Comparison of ENCODE assay signal across 7 mouse cellular contexts in the genomic region with DNA sequence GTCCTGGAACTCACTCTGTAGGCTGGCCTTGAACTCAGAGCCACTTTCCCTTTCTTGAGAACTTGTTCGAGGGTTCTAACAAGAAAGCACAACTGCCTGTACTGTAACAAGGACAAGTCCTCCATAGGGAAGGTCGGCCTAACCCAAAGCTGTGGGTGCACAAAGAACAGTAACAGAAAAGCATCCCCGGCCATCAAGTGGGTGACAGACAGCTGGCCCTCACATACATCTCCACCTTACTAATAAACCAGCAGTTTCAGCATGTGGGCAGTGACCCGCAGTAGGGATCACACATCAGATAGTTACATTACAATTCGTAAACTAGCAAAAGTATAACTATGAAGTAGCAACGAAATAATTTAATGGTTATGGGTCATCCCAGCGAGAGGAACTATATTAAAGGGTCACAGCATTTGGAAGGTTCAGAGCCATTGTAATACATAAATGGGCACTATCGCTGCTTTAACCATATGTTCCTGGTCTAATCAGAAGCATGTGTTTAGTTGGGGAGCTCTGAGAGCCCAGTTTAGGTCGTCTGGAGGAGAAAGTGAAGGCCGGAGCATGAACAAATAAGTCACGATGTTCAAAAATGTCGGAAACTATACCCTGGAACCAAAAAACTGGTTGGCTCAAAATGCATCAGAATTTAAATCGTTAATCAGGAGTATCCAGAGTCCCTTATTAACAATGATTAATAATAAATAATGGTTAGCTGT. TPM values are rescaled to one million over a fixed set of nuclear protein-coding genes. Genes with fewer than 3 reads are reported as not detected.
DNase-seq lines count a peak whose midpoint lies in the region; ATAC-seq lines count a peak whose summit lies in the region.

No protein-coding gene starts in this region.

- H3K36me3 ChIP-seq in megakaryocyte, embryonic 14.5 days (replicated peaks; ENCODE audit: low read length): peaks cover 28% of the 10 kb centered on the region
- peaks cover 22% of the 10 kb centered on the region for H3K36me3 ChIP-seq in embryonic facial prominence, embryonic 15.5 days
- H3K36me3 ChIP-seq in intestine, embryonic 15.5 days: peaks cover 14% of the 10 kb centered on the region; the same call in 1 of the 2 replicates
- H3K36me3 ChIP-seq in neural tube, embryonic 14.5 days (ENCODE audit: control insufficient read depth, insufficient read depth, low read length): peaks cover 15% of the 10 kb centered on the region

- H3K27ac ChIP-seq in embryonic facial prominence, embryonic 15.5 days (replicated peaks): peak overlapping the region; percentile 85
- no peak overlapping the region for H3K27ac ChIP-seq in intestine, embryonic 15.5 days
- H3K27ac ChIP-seq in neural tube, embryonic 14.5 days (ENCODE audit: low read depth, low read length): peak overlapping the region; percentile 72

- no peak for DNase-seq in right cerebral cortex, postnatal 10 days (ENCODE audit: low spot score in 2 of 2)

- no peak for ATAC-seq in megakaryocyte, adult 5-6 weeks (ENCODE audit: poor library complexity, severe bottlenecking)
- ATAC-seq in embryonic facial prominence, embryonic 15.5 days (ENCODE audit: insufficient number of reproducible peaks, low FRiP score, low TSS enrichment, low read depth): no peak
- ATAC-seq in intestine, embryonic 15.5 days: peak; percentile 32
- ATAC-seq in neural tube, embryonic 14.5 days (ENCODE audit: low read depth): peak; percentile 13
- ATAC-seq in megakaryocyte progenitor cell, adult 5-6 weeks (replicated peaks; ENCODE audit: poor library complexity): no peak

- H3K4me1 ChIP-seq in megakaryocyte, embryonic 14.5 days: peaks cover 26% of the 10 kb centered on the region
- H3K4me1 ChIP-seq in embryonic facial prominence, embryonic 15.5 days: peaks cover 13% of the 10 kb centered on the region
- H3K4me1 ChIP-seq in intestine, embryonic 15.5 days (replicated peaks): no peaks in the 10 kb centered on the region; the same call in 1 of the 2 replicates
- peaks cover 7% of the 10 kb centered on the region for H3K4me1 ChIP-seq in neural tube, embryonic 14.5 days (ENCODE audit: control insufficient read depth, insufficient read depth, low read length)

- peak overlapping the region; percentile 97 for H3K4me3 ChIP-seq in megakaryocyte, embryonic 14.5 days (replicated peaks)
- H3K4me3 ChIP-seq in embryonic facial prominence, embryonic 15.5 days (replicated peaks): peak overlapping the region; percentile 81
- H3K4me3 ChIP-seq in intestine, embryonic 15.5 days (replicated peaks): peak overlapping the region; percentile 64
- H3K4me3 ChIP-seq in neural tube, embryonic 14.5 days (ENCODE audit: low read depth, low read length): peak overlapping the region; percentile 69

- H3K27me3 ChIP-seq in megakaryocyte, embryonic 14.5 days (replicated peaks): peaks cover 2% of the 10 kb centered on the region
- H3K27me3 ChIP-seq in embryonic facial prominence, embryonic 15.5 days: no peaks in the 10 kb centered on the region
- no peaks in the 10 kb centered on the region for H3K27me3 ChIP-seq in intestine, embryonic 15.5 days (replicated peaks)
- H3K27me3 ChIP-seq in neural tube, embryonic 14.5 days (ENCODE audit: control insufficient read depth, insufficient read depth, low read length): no peaks in the 10 kb centered on the region

- H3K9ac ChIP-seq in embryonic facial prominence, embryonic 15.5 days: peak overlapping the region; percentile 77
- peak overlapping the region; percentile 78 for H3K9ac ChIP-seq in intestine, embryonic 15.5 days
- peak overlapping the region; percentile 97; the same call in 1 of the 2 replicates for H3K9ac ChIP-seq in neural tube, embryonic 14.5 days (replicated peaks; ENCODE audit: low read depth, low read length)

- H3K4me2 ChIP-seq in embryonic facial prominence, embryonic 15.5 days (replicated peaks): peak overlapping the region; percentile 57
- peak overlapping the region; percentile 51 for H3K4me2 ChIP-seq in intestine, embryonic 15.5 days (replicated peaks)
- H3K4me2 ChIP-seq in neural tube, embryonic 14.5 days (ENCODE audit: low read depth, low read length): peak overlapping the region; percentile 85

- no peaks in the 10 kb centered on the region for H3K9me3 ChIP-seq in megakaryocyte, embryonic 14.5 days
- no peaks in the 10 kb centered on the region for H3K9me3 ChIP-seq in embryonic facial prominence, embryonic 15.5 days (replicated peaks)
- no peaks in the 10 kb centered on the region for H3K9me3 ChIP-seq in intestine, embryonic 15.5 days
- no peaks in the 10 kb centered on the region for H3K9me3 ChIP-seq in neural tube, embryonic 14.5 days (ENCODE audit: control insufficient read depth, low read length)

- 31% methylated on average over 13 of the region's 13 CpGs for WGBS in embryonic facial prominence, embryonic 15.5 days
- 35% methylated on average over 13 of the region's 13 CpGs for WGBS in intestine, embryonic 15.5 days
- WGBS in neural tube, embryonic 14.5 days: 37% methylated on average over 13 of the region's 13 CpGs

RNA-seq across cellular contexts. Expression of a gene that starts 0.6 kb away (rescaled TPM):
- polyA plus RNA-seq in megakaryocyte, embryonic 14.5 days (2012; ENCODE audit: insufficient read depth, low replicate concordance): 0.48 TPM in 1 of 2 replicates, not detected in the other
- total RNA-seq in megakaryocyte, adult 5-6 weeks (2015): 33.9 and 45.8 TPM in 2 replicates
- total RNA-seq in megakaryocyte, adult 5-6 weeks (2017): 27.9 and 34.2 TPM in 2 replicates
- 32.1 and 37.1 TPM in 2 replicates for polyA plus RNA-seq in embryonic facial prominence, embryonic 15.5 days (2015; fragmentation: Nextera tagmentation; extraction: Ambion mirVana)
- 21.5 and 21.8 TPM in 2 replicates for polyA plus RNA-seq in intestine, embryonic 15.5 days (2015; fragmentation: Nextera tagmentation; extraction: Ambion mirVana)
- polyA plus RNA-seq in neural tube, embryonic 14.5 days (2014; fragmentation: Nextera tagmentation; extraction: Ambion mirVana): 38.1 and 45.1 TPM in 2 replicates
- total RNA-seq in megakaryocyte progenitor cell, adult 5-6 weeks (2015): 34.5 and 43.3 TPM in 2 replicates
- 23.2 and 60.3 TPM in 2 replicates for total RNA-seq in megakaryocyte progenitor cell, adult 5-6 weeks (2017)

RNA-seq across cellular contexts. Expression of a gene that starts 25.4 kb away (rescaled TPM):
- 0.13 TPM in 1 of 2 replicates, not detected in the other for polyA plus RNA-seq in megakaryocyte, embryonic 14.5 days (2012; ENCODE audit: insufficient read depth, low replicate concordance)
- 13.0 and 19.3 TPM in 2 replicates for total RNA-seq in megakaryocyte, adult 5-6 weeks (2015)
- 10.1 and 13.4 TPM in 2 replicates for total RNA-seq in megakaryocyte, adult 5-6 weeks (2017)
- 0.92 and 1.1 TPM in 2 replicates for polyA plus RNA-seq in embryonic facial prominence, embryonic 15.5 days (2015; fragmentation: Nextera tagmentation; extraction: Ambion mirVana)
- polyA plus RNA-seq in intestine, embryonic 15.5 days (2015; fragmentation: Nextera tagmentation; extraction: Ambion mirVana): 0.64 and 1.3 TPM in 2 replicates
- polyA plus RNA-seq in neural tube, embryonic 14.5 days (2014; fragmentation: Nextera tagmentation; extraction: Ambion mirVana): 2.1 and 2.2 TPM in 2 replicates
- 0.10 TPM in 1 of 2 replicates, not detected in the other for total RNA-seq in megakaryocyte progenitor cell, adult 5-6 weeks (2015)
- total RNA-seq in megakaryocyte progenitor cell, adult 5-6 weeks (2017): 0.46 TPM in 1 of 2 replicates, not detected in the other

RNA-seq across cellular contexts. Expression of a gene that starts 48.2 kb away (rescaled TPM):
- polyA plus RNA-seq in megakaryocyte, embryonic 14.5 days (2012; ENCODE audit: insufficient read depth, low replicate concordance): 4.0 and 10.6 TPM in 2 replicates
- total RNA-seq in megakaryocyte, adult 5-6 weeks (2015): 76.6 and 82.8 TPM in 2 replicates
- 96.2 and 100 TPM in 2 replicates for total RNA-seq in megakaryocyte, adult 5-6 weeks (2017)
- 106 and 110 TPM in 2 replicates for polyA plus RNA-seq in embryonic facial prominence, embryonic 15.5 days (2015; fragmentation: Nextera tagmentation; extraction: Ambion mirVana)
- polyA plus RNA-seq in intestine, embryonic 15.5 days (2015; fragmentation: Nextera tagmentation; extraction: Ambion mirVana): 94.6 and 94.7 TPM in 2 replicates
- 39.2 and 50.1 TPM in 2 replicates for polyA plus RNA-seq in neural tube, embryonic 14.5 days (2014; fragmentation: Nextera tagmentation; extraction: Ambion mirVana)
- 38.7 and 42.8 TPM in 2 replicates for total RNA-seq in megakaryocyte progenitor cell, adult 5-6 weeks (2015)
- total RNA-seq in megakaryocyte progenitor cell, adult 5-6 weeks (2017): 41.1 and 49.2 TPM in 2 replicates

Comparison
In these comparisons a context has a peak if more than half of its experiments do, and no peak if none do; other contexts are left out.
1. ATAC-seq: peak in intestine, embryonic 15.5 days (single experiment) and neural tube, embryonic 14.5 days (single experiment); none in megakaryocyte, adult 5-6 weeks (single experiment), embryonic facial prominence, embryonic 15.5 days (single experiment) and megakaryocyte progenitor cell, adult 5-6 weeks (single experiment).
2. RNA of a gene that starts 0.6 kb away (polyA plus RNA-seq): 38.1 to 45.1 TPM in neural tube, embryonic 14.5 days, 32.1 to 37.1 TPM in embryonic facial prominence, embryonic 15.5 days and 21.5 to 21.8 TPM in intestine, embryonic 15.5 days; 0.48 TPM in megakaryocyte, embryonic 14.5 days; every median in the first group is over 10 times any median in the second.
3. Peak in every context shown above with its lines, with median percentiles within 50 percentile points of each other: H3K4me3 ChIP-seq, H3K4me2 ChIP-seq and H3K9ac ChIP-seq.